Mouse (Mus musculus): ENCODE results near the gene Atf6b.

- TF ChIP-seq CTCF (IDR thresholded peaks at IDR 0.05; ENCODE audit: control insufficient read depth, insufficient read depth, insufficient replicate concordance, low read depth, low read length) (no peak), POLR2A (IDR thresholded peaks at IDR 0.05; ENCODE audit: control insufficient read depth, low read depth, low read length) (no peak)
These were observed 36.2 kb downstream of the Atf6b start for GRCm38 (mm10) chr17:34683179-34683578.
